Mouse (Mus musculus) kidney, embryonic 14.5 days (tissue): Measurements from ENCODE around the gene Prcp. TPM values are rescaled to one million over a fixed set of nuclear protein-coding genes. Genes with fewer than 3 reads are reported as not detected.

Experiments
- ATAC-seq: fragments of 200-750 bp; cut with Nextera tagmentation; 2 replicates; pipeline ENCODE4 v1.8.0; 2017; ENCODE audit warnings: moderate number of reproducible peaks, mild to moderate bottlenecking, moderate TSS enrichment, moderate library complexity; ENCODE audit not compliant: low FRiP score, low TSS enrichment
- H3K27ac ChIP-seq: fragments of 300-500 bp; sonication (generic); 2 replicates; pipeline ENCODE4 v1.5.1; 2014; ENCODE audit warnings: low read depth, mild to moderate bottlenecking, low read length, moderate library complexity, mixed read lengths
- H3K27me3 ChIP-seq: fragments of 300-500 bp; sonication (generic); 2 replicates; pipeline ENCODE4 v1.6.1; 2014; ENCODE audit warnings: mild to moderate bottlenecking, low read length; ENCODE audit not compliant: control insufficient read depth, insufficient read depth
- H3K36me3 ChIP-seq: fragments of 300-500 bp; sonication (generic); 2 replicates; pipeline ENCODE4 v1.6.1; 2014; ENCODE audit warnings: low read length, mixed read lengths; ENCODE audit not compliant: control insufficient read depth, insufficient read depth
- H3K4me1 ChIP-seq: fragments of 300-500 bp; sonication (generic); 2 replicates; pipeline ENCODE4 v1.6.1; 2014; ENCODE audit warnings: low read length, mixed read lengths; ENCODE audit not compliant: control insufficient read depth, insufficient read depth
- H3K4me2 ChIP-seq: fragments of 300-500 bp; sonication (generic); replicated peaks from 2 replicates; pipeline ENCODE4 v1.6.1; 2014; ENCODE audit warnings: low read depth, mild to moderate bottlenecking, low read length
- H3K4me3 ChIP-seq: fragments of 300-500 bp; sonication (generic); 2 replicates; pipeline ENCODE4 v1.5.1; 2014; ENCODE audit warnings: mild to moderate bottlenecking, low read length
- H3K9ac ChIP-seq: fragments of 300-500 bp; sonication (generic); 2 replicates; pipeline ENCODE4 v1.6.1; 2014; ENCODE audit warnings: low read depth, mild to moderate bottlenecking, low read length, moderate library complexity
- H3K9me3 ChIP-seq: fragments of 300-500 bp; sonication (generic); 2 replicates; pipeline ENCODE4 v1.6.1; 2016; ENCODE audit warnings: low read length; ENCODE audit not compliant: control insufficient read depth
- WGBS: fragments of 180-500 bp; shearing (Covaris S2); extraction: QIAGEN DNeasy Blood & Tissue Kit; methylation state at CpG from one replicate; pipeline ENCODE4 v1.1.7; 2014; 5-methylcytosine and 5-hydroxymethylcytosine counted together
- polyA plus RNA-seq: library from polyadenylated mRNA; unstranded; fragments of >200 nt; fragmentation: Nextera tagmentation; extraction: Ambion mirVana; gene quantifications from 2 replicates; pipeline ENCODE4 v1.2.1, GENCODE M21; 2014

Prcp gene
- polyA plus RNA-seq, 1 experiment from 2014 or later = 24.2 TPM

DNA sequence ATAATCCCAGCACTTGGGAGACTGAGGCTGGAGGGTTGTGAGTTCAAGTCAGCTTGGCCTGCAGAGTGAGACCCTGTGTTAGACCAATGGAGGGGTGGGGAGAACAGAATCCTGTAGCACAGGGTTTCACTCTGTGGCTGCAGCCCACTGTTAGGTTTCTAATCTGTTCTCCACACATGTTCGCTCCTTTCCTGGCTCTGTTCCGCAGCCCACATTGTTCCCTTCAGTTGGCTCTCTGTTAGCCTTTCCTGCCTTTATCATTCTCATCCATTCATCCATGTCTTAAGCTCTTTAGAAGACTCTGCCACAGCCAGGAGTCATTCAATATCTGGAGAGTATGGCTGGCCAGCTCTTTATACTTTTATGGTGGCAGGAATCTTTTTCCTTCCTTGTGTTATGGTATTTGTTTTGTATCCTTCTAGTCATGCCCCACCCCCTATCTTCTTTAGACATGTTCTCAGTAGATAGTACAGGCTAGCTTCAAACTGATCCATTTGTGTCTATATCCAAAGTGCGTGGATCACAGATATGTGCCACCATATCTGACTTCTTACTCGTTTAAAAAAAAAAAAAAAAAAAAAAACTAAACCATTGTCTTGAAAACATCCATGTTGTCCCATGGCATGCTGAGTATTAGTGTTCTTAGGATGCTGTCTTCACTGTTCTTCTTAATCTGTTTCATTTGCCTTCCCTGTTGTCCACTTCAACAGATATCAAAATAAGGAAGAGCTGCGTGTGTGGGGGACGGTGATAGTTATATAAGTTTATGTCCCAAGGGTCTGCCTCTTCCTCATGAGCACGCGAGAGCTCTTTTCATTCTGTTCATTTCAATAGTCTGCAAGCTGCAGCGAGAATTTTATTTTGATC lies 9.8 kb downstream of the Prcp start:
- no peak for ATAC-seq
- Histone ChIP-seq H3K27ac (no peak overlapping the region), H3K4me2 (no peak overlapping the region), H3K9ac (no peak overlapping the region), H3K36me3 (no peaks in the 10 kb centered on the region), H3K27me3 (no peaks in the 10 kb centered on the region), H3K4me3 (no peak overlapping the region), H3K4me1 (no peaks in the 10 kb centered on the region), H3K9me3 (no peaks in the 10 kb centered on the region)
- 86% methylated on average over 9 of the region's 9 CpGs for WGBS

DNA sequence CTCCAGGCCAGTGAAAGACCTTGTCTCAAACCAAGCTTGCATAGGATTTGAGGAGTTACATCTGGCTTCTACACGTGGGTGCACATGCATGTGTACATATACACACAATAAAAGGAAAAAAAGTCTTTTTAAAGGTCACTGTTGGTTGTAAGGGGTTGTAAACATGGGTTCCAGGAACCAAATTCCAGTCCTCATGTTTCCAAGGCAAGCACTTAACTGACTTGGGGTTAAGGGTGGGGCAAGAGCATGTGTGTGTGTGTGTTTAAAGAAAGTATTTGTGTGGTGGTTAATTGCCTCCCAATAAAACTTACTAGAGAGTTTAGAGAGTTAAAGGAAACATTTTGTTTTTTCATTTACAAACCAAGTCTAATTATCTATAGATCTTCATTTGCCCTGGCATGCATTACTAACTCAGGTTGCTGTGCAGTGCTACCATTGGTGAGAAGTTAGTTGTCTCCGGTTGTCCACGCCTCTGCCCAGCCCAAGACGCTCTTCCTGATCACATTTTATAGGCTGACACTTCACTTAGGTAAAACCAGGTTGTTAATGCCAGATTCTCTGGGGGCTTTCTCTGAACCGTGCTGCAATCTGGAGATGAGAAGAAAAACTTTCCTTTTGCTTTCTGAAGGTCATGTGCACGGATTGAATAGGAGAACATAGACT lies 10.9 kb downstream of the Prcp start:
- Histone ChIP-seq H3K36me3 (no peaks in the 10 kb centered on the region), H3K27me3 (no peaks in the 10 kb centered on the region), H3K4me2 (no peak overlapping the region), H3K9ac (no peak overlapping the region), H3K4me3 (no peak overlapping the region), H3K27ac (no peak overlapping the region), H3K4me1 (no peaks in the 10 kb centered on the region), H3K9me3 (no peaks in the 10 kb centered on the region)
- 75% methylated on average over 6 of the region's 6 CpGs for WGBS
- ATAC-seq = no peak

DNA sequence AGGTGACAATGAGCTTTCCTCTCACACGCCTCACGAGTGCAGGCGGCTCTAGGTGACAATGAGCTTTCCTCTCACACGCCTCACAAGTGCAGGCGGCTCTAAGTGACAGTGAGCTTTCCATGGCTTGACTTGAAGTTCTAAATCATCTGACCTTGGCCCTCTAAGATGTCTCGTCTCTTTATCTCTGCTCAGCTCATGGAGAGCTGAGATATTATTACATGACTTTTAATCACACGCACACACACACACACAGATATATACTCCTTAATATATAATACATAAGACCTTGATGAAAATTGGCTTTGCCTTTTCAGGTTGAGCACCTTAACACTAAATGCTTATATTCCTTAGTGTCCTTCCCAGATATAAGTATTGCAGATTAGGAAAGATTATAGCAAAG lies 12.5 kb downstream of the Prcp start:
- Histone ChIP-seq H3K4me3 (no peak overlapping the region), H3K4me1 (no peaks in the 10 kb centered on the region), H3K9ac (no peak overlapping the region), H3K4me2 (no peak overlapping the region), H3K36me3 (no peaks in the 10 kb centered on the region), H3K27ac (no peak overlapping the region), H3K27me3 (no peaks in the 10 kb centered on the region), H3K9me3 (no peaks in the 10 kb centered on the region)
- WGBS = 51% methylated on average over 7 of the region's 7 CpGs
- no peak for ATAC-seq

DNA sequence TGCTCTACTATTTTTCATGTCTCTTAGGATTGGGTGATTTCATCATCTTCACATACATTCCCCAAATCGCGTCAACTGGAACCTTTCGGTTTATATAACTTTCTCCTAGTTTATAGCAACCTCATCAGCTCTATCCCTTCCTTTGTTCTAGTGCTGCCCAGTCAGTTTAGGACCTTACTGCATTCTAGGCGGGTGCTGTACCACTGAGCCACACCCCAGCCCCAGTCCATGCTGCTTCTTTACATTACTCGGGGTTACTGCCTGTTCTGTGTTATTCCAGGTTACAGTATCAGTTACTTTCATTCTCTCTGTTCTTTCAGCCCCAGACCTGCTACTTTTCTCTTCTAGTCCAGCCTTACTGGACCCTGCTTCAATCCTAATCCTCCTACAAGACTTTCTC lies 13.0 kb downstream of the Prcp start:
- Histone ChIP-seq H3K9me3 (no peaks in the 10 kb centered on the region), H3K4me3 (no peak overlapping the region), H3K27ac (no peak overlapping the region), H3K4me1 (no peaks in the 10 kb centered on the region), H3K4me2 (no peak overlapping the region), H3K36me3 (no peaks in the 10 kb centered on the region), H3K27me3 (no peaks in the 10 kb centered on the region), H3K9ac (no peak overlapping the region)
- ATAC-seq = no peak
- 84% methylated on average over 5 of the region's 5 CpGs for WGBS

DNA sequence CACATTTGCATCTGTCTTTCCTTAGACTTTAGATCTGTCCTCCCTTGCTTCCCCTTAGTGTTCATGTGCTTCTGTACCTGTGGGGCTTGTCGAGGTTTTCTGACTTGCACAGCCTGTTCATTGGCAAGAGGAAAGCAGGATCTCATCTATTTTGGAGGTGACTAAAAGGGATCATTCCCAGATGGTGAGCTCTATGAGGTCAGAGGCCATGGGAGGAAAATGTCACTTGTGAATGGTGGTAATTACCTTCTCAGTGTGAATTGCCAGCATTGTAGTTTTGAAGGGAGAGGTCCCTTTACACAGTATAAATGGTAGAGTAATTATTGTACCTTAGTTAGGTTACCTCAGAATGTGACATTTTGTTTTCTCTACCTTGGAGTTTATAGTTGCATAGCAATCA lies 15.9 kb downstream of the Prcp start:
- no peaks in the 10 kb centered on the region for H3K4me1 ChIP-seq
- no peak overlapping the region for H3K4me3 ChIP-seq
- H3K36me3 ChIP-seq = no peaks in the 10 kb centered on the region
- 0 out of 2 replicates have a peak, but pooled peaks cover 2% of the 10 kb centered on the region for H3K9me3 ChIP-seq
- 26% methylated on average over 1 of the region's 1 CpGs for WGBS
- no peak overlapping the region for H3K9ac ChIP-seq
- no peak overlapping the region for H3K27ac ChIP-seq
- ATAC-seq = no peak
- no peaks in the 10 kb centered on the region for H3K27me3 ChIP-seq
- no peak overlapping the region for H3K4me2 ChIP-seq

DNA sequence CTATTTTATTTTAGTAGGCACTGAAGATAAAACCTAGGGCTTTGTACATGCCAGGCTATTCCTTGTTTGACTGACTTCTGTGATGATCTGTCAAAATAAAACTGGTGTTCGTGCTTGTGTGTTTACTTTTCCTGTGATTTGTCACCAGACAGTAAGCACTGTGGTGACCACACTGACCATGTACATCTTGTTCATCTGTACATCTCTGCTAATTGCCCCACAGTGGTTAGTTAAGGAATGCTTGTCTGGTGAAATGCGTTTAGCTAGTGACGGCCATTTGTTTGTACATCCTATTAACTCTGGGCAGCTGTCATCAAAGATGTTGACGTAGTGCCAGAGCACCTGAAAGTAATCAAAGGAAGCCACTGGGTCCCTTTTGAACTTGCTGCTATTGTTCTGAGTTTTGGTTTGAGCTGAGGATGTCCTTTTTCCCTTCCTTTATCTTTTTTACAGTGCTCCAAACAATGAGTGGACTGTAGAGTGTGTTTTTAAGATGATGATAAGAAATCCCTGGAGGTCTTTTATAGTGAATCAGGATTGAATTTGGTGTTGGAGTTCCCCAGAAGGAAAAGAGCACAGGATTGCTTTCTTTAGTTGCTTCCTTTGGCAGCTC lies 16.5 kb downstream of the Prcp start:
- 30% methylated on average over 4 of the region's 4 CpGs for WGBS
- Histone ChIP-seq H3K27ac (no peak overlapping the region), H3K4me2 (no peak overlapping the region), H3K9ac (no peak overlapping the region), H3K27me3 (no peaks in the 10 kb centered on the region), H3K9me3 (0 out of 2 replicates have a peak, but pooled peaks cover 2% of the 10 kb centered on the region), H3K4me1 (no peaks in the 10 kb centered on the region), H3K4me3 (no peak overlapping the region), H3K36me3 (no peaks in the 10 kb centered on the region)
- ATAC-seq = no peak

DNA sequence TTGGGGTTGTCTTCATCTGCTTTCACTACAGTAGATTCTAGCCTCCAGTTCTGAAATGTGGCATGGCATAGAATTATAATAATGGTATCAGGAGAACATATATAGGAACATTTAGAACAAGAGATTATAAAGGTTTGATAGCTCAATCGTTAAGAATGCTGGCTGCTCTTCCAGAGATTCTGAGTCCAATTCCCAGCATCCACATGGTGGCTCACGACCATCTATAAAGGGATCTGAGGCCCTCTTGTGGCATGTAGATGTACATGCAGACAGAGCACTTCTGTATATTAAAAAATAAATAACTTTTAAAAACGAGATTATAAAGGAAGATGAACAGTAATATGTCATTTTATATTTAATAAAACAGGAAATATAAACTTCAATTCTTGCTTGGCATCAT lies 19.2 kb downstream of the Prcp start:
- 64% methylated on average over 3 of the region's 3 CpGs for WGBS
- Histone ChIP-seq H3K4me2 (no peak overlapping the region), H3K4me3 (no peak overlapping the region), H3K4me1 (no peaks in the 10 kb centered on the region), H3K36me3 (no peaks in the 10 kb centered on the region), H3K9me3 (0 out of 2 replicates have a peak, but pooled peaks cover 2% of the 10 kb centered on the region), H3K27ac (no peak overlapping the region), H3K27me3 (no peaks in the 10 kb centered on the region), H3K9ac (no peak overlapping the region)
- ATAC-seq = no peak

DNA sequence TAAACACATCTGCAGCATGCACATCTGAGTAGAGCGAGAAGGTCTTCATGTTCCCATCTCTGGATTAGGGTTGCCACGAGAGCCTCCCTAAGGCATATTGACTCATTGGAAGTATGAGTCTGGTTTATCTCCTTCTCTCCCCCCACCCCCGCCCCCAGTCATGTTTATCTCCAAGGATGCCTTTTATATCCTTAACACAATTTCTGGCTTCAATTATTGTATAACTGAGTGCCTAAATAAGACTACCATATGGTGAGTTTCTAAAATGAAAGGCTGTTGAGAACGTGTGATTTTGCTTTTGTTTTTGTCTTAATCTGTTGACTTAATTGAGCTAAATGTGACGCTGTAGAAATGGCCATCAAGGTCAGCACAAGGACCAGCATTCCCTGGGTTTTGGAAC lies 21.8 kb downstream of the Prcp start:
- no peak overlapping the region for H3K4me2 ChIP-seq
- no peak overlapping the region for H3K9ac ChIP-seq
- no peak overlapping the region for H3K4me3 ChIP-seq
- H3K36me3 ChIP-seq = no peaks in the 10 kb centered on the region
- H3K27me3 ChIP-seq = no peaks in the 10 kb centered on the region
- no peaks in the 10 kb centered on the region for H3K4me1 ChIP-seq
- H3K27ac ChIP-seq = no peak overlapping the region
- WGBS = 90% methylated on average over 5 of the region's 5 CpGs
- ATAC-seq = no peak
- 0 out of 2 replicates have a peak, but pooled peaks cover 2% of the 10 kb centered on the region for H3K9me3 ChIP-seq

DNA sequence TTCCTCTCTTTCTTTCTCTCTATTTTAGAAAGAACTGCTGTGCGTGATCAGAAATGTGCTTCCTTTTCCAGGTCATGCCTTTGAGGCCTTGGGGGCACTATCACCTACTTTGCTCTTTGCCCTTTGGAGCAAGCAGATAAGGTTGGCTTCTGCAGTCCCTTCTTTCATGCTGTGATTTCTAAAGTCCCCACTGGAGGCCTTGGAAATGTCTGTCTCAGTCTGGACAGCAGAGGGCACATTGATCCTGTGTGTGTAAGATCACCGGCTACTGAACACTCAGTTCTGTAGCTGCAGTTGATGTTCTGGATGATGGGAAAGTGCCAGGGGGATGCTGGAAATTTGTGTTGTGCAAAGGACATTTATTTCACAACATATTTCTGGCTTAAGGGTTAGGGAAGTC lies 22.8 kb downstream of the Prcp start:
- Histone ChIP-seq H3K9me3 (0 out of 2 replicates have a peak, but pooled peaks cover 2% of the 10 kb centered on the region), H3K27ac (no peak overlapping the region), H3K4me1 (no peaks in the 10 kb centered on the region), H3K36me3 (no peaks in the 10 kb centered on the region), H3K4me2 (no peak overlapping the region), H3K4me3 (no peak overlapping the region), H3K27me3 (no peaks in the 10 kb centered on the region), H3K9ac (no peak overlapping the region)
- 67% methylated on average over 2 of the region's 2 CpGs for WGBS
- ATAC-seq = no peak
